18 mouse cellular contexts compared by ENCODE assay signal in the genomic region with DNA sequence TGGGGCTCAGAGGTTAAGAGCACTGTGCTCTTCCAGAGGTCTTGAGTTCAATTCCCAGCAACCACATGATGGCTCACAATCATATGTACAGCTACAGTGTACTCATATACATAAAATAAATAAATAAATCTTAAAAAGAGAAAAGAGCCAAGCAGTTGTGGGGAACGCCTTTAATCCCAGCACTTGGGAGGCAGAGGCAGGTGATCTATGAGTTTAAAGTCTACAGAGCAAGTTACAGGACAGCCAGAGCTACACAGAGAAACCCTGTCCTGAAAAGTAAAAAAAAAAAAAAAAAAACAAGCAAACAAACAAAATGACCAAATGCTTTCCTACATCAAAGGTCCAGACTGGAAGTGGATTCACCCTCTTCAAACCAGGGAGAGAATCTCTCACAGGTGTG.
"Had no signal": no experiment of that assay in that cellular context is flagged by ENCODE, and none has a peak within 500 bp of the region (broad histone marks: within the 10 kb centered on the region; RNA-seq: fewer than 3 reads in every experiment).

No protein-coding gene starts in this region.

- H3K27ac ChIP-seq: midbrain, embryonic 10.5 days; midbrain, embryonic 12.5 days; neural tube, embryonic 13.5 days; neural tube, embryonic 15.5 days had no signal

- H3K9me3 ChIP-seq: midbrain, embryonic 10.5 days; midbrain, embryonic 12.5 days; neural tube, embryonic 13.5 days; neural tube, embryonic 15.5 days had no signal

- ATAC-seq: midbrain, embryonic 16.5 days had no signal

- H3K36me3 ChIP-seq: midbrain, embryonic 10.5 days; midbrain, embryonic 12.5 days; neural tube, embryonic 13.5 days; neural tube, embryonic 15.5 days had no signal

- H3K9ac ChIP-seq: lung, embryonic 14.5 days; midbrain, embryonic 12.5 days; neural tube, embryonic 13.5 days; neural tube, embryonic 15.5 days had no signal

- DNase-seq: lung, adult 18-20 months; lung, embryonic 14.5 days; lung, postnatal 10 days; lung, postnatal 4 days; midbrain, embryonic 14.5 days; retina, postnatal 1 day; right cerebral cortex, adult 18-20 months; right cerebral cortex, postnatal 25 days; right cerebral cortex, postnatal 4 days; spleen, adult 18-20 months; thymus, adult 18-20 months; thymus, postnatal 14 days; thymus, postnatal 36 days had no signal

- H3K27me3 ChIP-seq: midbrain, embryonic 12.5 days; neural tube, embryonic 13.5 days; neural tube, embryonic 15.5 days had no signal

- H3K4me2 ChIP-seq: lung, embryonic 14.5 days; midbrain, embryonic 12.5 days; neural tube, embryonic 13.5 days; neural tube, embryonic 15.5 days had no signal

- H3K4me3 ChIP-seq: midbrain, embryonic 10.5 days; midbrain, embryonic 12.5 days; neural tube, embryonic 13.5 days; neural tube, embryonic 15.5 days had no signal
